In the genomic region with DNA sequence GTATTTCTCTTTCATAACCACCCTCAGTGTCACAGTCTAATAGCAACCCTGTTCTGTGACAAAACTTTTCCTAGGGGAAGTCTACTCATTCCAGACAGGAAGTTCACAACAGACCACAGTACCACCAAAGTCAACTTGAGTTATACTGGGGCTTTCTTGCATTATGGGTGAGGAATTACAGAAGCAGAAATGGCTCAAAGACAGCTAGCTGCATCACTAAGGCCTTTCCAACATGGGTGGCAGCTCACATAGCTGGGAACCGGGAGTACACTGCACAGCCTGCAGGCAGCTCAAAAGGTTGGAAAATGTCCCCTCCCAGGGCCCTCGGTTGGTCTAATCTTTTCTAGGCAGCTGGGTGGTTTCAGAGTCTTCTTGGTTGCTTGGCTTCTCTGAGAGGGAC, we compare ENCODE assay signal across 30 mouse cellular contexts.
"Had no signal": no experiment of that assay in that cellular context is flagged by ENCODE, and none has a peak within 500 bp of the region (broad histone marks: within the 10 kb centered on the region; RNA-seq: fewer than 3 reads in every experiment).

No protein-coding gene starts in this region.

- H3K4me1 ChIP-seq: liver, embryonic 12.5 days; liver, embryonic 13.5 days; liver, embryonic 15.5 days; lung, embryonic 15.5 days; neural tube, embryonic 12.5 days had no signal

- H3K9ac ChIP-seq: limb, embryonic 12.5 days; limb, embryonic 13.5 days; limb, embryonic 15.5 days; liver, embryonic 12.5 days; liver, embryonic 13.5 days; liver, embryonic 14.5 days; liver, embryonic 15.5 days; liver, postnatal 0 days; lung, embryonic 14.5 days; lung, embryonic 15.5 days; midbrain, embryonic 12.5 days; midbrain, embryonic 13.5 days; midbrain, embryonic 15.5 days; neural tube, embryonic 12.5 days had no signal

- H3K27ac ChIP-seq: limb, embryonic 10.5 days; limb, embryonic 12.5 days; limb, embryonic 13.5 days; limb, embryonic 15.5 days; liver, embryonic 12.5 days; liver, embryonic 13.5 days; liver, embryonic 14.5 days; liver, embryonic 15.5 days; lung, embryonic 15.5 days; macrophage; midbrain, embryonic 10.5 days; midbrain, embryonic 12.5 days; midbrain, embryonic 13.5 days; midbrain, embryonic 15.5 days; neural tube, embryonic 12.5 days had no signal

- H3K36me3 ChIP-seq: limb, embryonic 10.5 days; limb, embryonic 12.5 days; limb, embryonic 13.5 days; limb, embryonic 15.5 days; liver, embryonic 12.5 days; liver, embryonic 13.5 days; liver, embryonic 15.5 days; lung, embryonic 15.5 days had no signal

- H3K9me3 ChIP-seq: limb, embryonic 10.5 days; limb, embryonic 13.5 days; limb, embryonic 15.5 days; liver, embryonic 13.5 days; liver, embryonic 15.5 days; lung, embryonic 15.5 days; midbrain, embryonic 12.5 days; midbrain, embryonic 13.5 days; midbrain, embryonic 15.5 days; neural tube, embryonic 12.5 days had no signal

- H3K4me3 ChIP-seq: limb, embryonic 10.5 days; limb, embryonic 12.5 days; limb, embryonic 13.5 days; limb, embryonic 15.5 days; liver, embryonic 12.5 days; liver, embryonic 13.5 days; liver, embryonic 15.5 days; lung, embryonic 15.5 days; megakaryocyte, embryonic 14.5 days; midbrain, embryonic 10.5 days; midbrain, embryonic 12.5 days; midbrain, embryonic 13.5 days; midbrain, embryonic 15.5 days; myocyte; neural tube, embryonic 12.5 days had no signal

- H3K27me3 ChIP-seq: limb, embryonic 12.5 days; limb, embryonic 13.5 days; limb, embryonic 15.5 days; liver, embryonic 12.5 days; liver, embryonic 13.5 days; liver, embryonic 15.5 days; lung, embryonic 15.5 days; midbrain, embryonic 12.5 days; midbrain, embryonic 13.5 days; midbrain, embryonic 15.5 days; neural tube, embryonic 12.5 days had no signal

- ATAC-seq: liver, embryonic 12.5 days; liver, postnatal 0 days; lung, postnatal 0 days; midbrain, embryonic 13.5 days; midbrain, embryonic 15.5 days; midbrain, embryonic 16.5 days had no signal

- H3K4me2 ChIP-seq: limb, embryonic 12.5 days; limb, embryonic 13.5 days; limb, embryonic 15.5 days; liver, embryonic 11.5 days; liver, embryonic 12.5 days; liver, embryonic 13.5 days; liver, embryonic 15.5 days; lung, embryonic 14.5 days; lung, embryonic 15.5 days; midbrain, embryonic 12.5 days; midbrain, embryonic 13.5 days; midbrain, embryonic 15.5 days; neural tube, embryonic 12.5 days had no signal

- DNase-seq: left cerebral cortex, postnatal 4 days; liver; liver, embryonic 13.5 days; liver, postnatal 0 days; lung, adult 18-20 months; lung, adult 2 months; lung, embryonic 14.5 days; lung, postnatal 10 days; lung, postnatal 14 days; lung, postnatal 36 days; lung, postnatal 4 days had no signal
